Mouse (Mus musculus): ENCODE results near the gene Scp2d1. TPM values are rescaled to one million over a fixed set of nuclear protein-coding genes. Genes with fewer than 3 reads are reported as not detected.

Scp2d1 gene
- polyA plus RNA-seq, 1 experiment from 2014 or later: not detected

- no peak for DNase-seq (ENCODE audit: low read depth, low spot score)
- in situ Hi-C loops (cut with MboI; ENCODE audit: low pct_unique_long_range_greater_than_20kb): no loop called here
- CTCF ChIA-PET: interaction anchor here (1.0 to 1.8 kb wide), 2 partner anchors 14 to 36 kb away, joined by 3 to 5 read pairs; no protein-coding TSS in a partner anchor
- H3K27me3 ChIP-seq: peaks cover 4% of the 10 kb centered on the region
- no peak for ATAC-seq
- no peak for TF ChIP-seq CTCF (IDR thresholded peaks at IDR 0.05)
- POLR2A ChIA-PET: no interaction called here
These were observed 15.4 kb upstream of the Scp2d1 start for GRCm38 (mm10) chr2:144807766-144808754.

- in situ Hi-C loops (cut with MboI; ENCODE audit: low pct_unique_long_range_greater_than_20kb): no loop called here
- POLR2A ChIA-PET: no interaction called here
- no peak for TF ChIP-seq CTCF (IDR thresholded peaks at IDR 0.05)
- CTCF ChIA-PET: no interaction called here
- ATAC-seq: no peak
- no peak for DNase-seq (ENCODE audit: low read depth, low spot score)
- no peaks in the 10 kb centered on the region for H3K27me3 ChIP-seq
These were observed 5.1 kb downstream of the Scp2d1 start for GRCm38 (mm10) chr2:144828457-144828985.

- TF ChIP-seq CTCF (IDR thresholded peaks at IDR 0.05): no peak
- POLR2A ChIA-PET: no interaction called here
- ATAC-seq (no peak), DNase-seq (ENCODE audit: low read depth, low spot score) (no peak)
- CTCF ChIA-PET: no interaction called here
- in situ Hi-C loops (cut with MboI; ENCODE audit: low pct_unique_long_range_greater_than_20kb): no loop called here
- no peaks in the 10 kb centered on the region for H3K27me3 ChIP-seq
These were observed 13.3 kb downstream of the Scp2d1 start for GRCm38 (mm10) chr2:144836667-144837311.

- H3K27me3 ChIP-seq: no peaks in the 10 kb centered on the region
- ChIA-PET CTCF (no interaction called here), POLR2A (no interaction called here)
- no peak for ATAC-seq
- TF ChIP-seq CTCF (IDR thresholded peaks at IDR 0.05): no peak
- in situ Hi-C loops (cut with MboI; ENCODE audit: low pct_unique_long_range_greater_than_20kb): no loop called here
- DNase-seq (ENCODE audit: low read depth, low spot score): no peak
These were observed 13.8 kb downstream of the Scp2d1 start for GRCm38 (mm10) chr2:144837312-144837679.

- ChIA-PET CTCF (interaction anchor here (0.7 to 1.7 kb wide), 3 partner anchors 25 to 145 kb away, joined by 3 to 5 read pairs (median 3); no protein-coding TSS in a partner anchor), POLR2A (interaction anchor here (1.2 kb wide), 1 partner anchor 132 kb away, joined by 3 read pairs; no protein-coding TSS in a partner anchor)
- in situ Hi-C loops (cut with MboI; ENCODE audit: low pct_unique_long_range_greater_than_20kb): loop anchor here (5.0 to 10.0 kb wide), 2 partner anchors 144 to 222 kb away; no protein-coding TSS in a partner anchor
- ATAC-seq: no peak
- H3K27me3 ChIP-seq: peaks cover 9% of the 10 kb centered on the region
- peak; percentile 65 for TF ChIP-seq CTCF (IDR thresholded peaks at IDR 0.05)
- DNase-seq (ENCODE audit: low read depth, low spot score): no peak
These were observed 45.4 kb downstream of the Scp2d1 start for GRCm38 (mm10) chr2:144868827-144869226.

Other genes starting within 250 kb of the Scp2d1 start
- 45.9 TPM for gene Smim26, start 229.6 kb upstream of the Scp2d1 start, polyA plus RNA-seq (2021)
- gene Dtd1, start 223.8 kb upstream of the Scp2d1 start, polyA plus RNA-seq (2021): 45.8 TPM